Mouse (Mus musculus) liver, embryonic 12.5 days (tissue): ENCODE results near the gene Cd163. TPM values are rescaled to one million over a fixed set of nuclear protein-coding genes. Genes with fewer than 3 reads are reported as not detected.

ENCODE experiments used
- ATAC-seq: fragments of 200-750 bp; cut with Nextera tagmentation; 2 replicates; pipeline ENCODE4 v1.8.0; 2017; ENCODE audit warnings: moderate number of reproducible peaks, mild to moderate bottlenecking, moderate library complexity
- H3K27ac ChIP-seq: fragments of 300-500 bp; sonication (generic); 2 replicates; pipeline ENCODE4 v1.5.1; 2016; ENCODE audit warnings: mild to moderate bottlenecking
- H3K27me3 ChIP-seq: fragments of 300-500 bp; sonication (generic); replicated peaks from 2 replicates; pipeline ENCODE4 v1.6.1; 2016; ENCODE audit warnings: mild to moderate bottlenecking, moderate library complexity
- H3K36me3 ChIP-seq: fragments of 300-500 bp; sonication (generic); 2 replicates; pipeline ENCODE4 v1.6.1; 2016; ENCODE audit warnings: mild to moderate bottlenecking, moderate library complexity
- H3K4me1 ChIP-seq: fragments of 300-500 bp; sonication (generic); 2 replicates; pipeline ENCODE4 v1.6.1; 2016
- H3K4me2 ChIP-seq: fragments of 300-500 bp; sonication (generic); 2 replicates; pipeline ENCODE4 v1.6.1; 2016; ENCODE audit warnings: mild to moderate bottlenecking, moderate library complexity
- H3K4me3 ChIP-seq: fragments of 300-500 bp; sonication (generic); 2 replicates; pipeline ENCODE4 v1.5.1; 2016; ENCODE audit warnings: mild to moderate bottlenecking, moderate library complexity
- H3K9ac ChIP-seq: fragments of 300-500 bp; sonication (generic); 2 replicates; pipeline ENCODE4 v1.6.1; 2016; ENCODE audit warnings: mild to moderate bottlenecking, moderate library complexity
- H3K9me3 ChIP-seq: fragments of 300-500 bp; sonication (generic); replicated peaks from 2 replicates; pipeline ENCODE4 v1.6.1; 2016; ENCODE audit warnings: mild to moderate bottlenecking, moderate library complexity
- WGBS: fragments of 180-500 bp; shearing (Covaris S2); methylation state at CpG from one replicate; pipeline ENCODE4 v1.1.7; 2016; ENCODE audit not compliant: insufficient replicate concordance; 5-methylcytosine and 5-hydroxymethylcytosine counted together
- polyA plus RNA-seq: library from polyadenylated mRNA; unstranded; fragments of >200 nt; fragmentation: Nextera tagmentation; extraction: Ambion mirVana; gene quantifications from 2 replicates; pipeline ENCODE4 v1.2.1, GENCODE M21; 2016

Gene Cd163
- polyA plus RNA-seq, 1 experiment from 2014 or later = 0.05 TPM

- Histone ChIP-seq H3K27me3 (no peaks in the 10 kb centered on the region), H3K4me2 (no peak overlapping the region), H3K36me3 (no peaks in the 10 kb centered on the region), H3K9ac (no peak overlapping the region), H3K4me3 (no peak overlapping the region), H3K4me1 (peaks cover 43% of the 10 kb centered on the region), H3K9me3 (no peaks in the 10 kb centered on the region), H3K27ac (peak overlapping the region; percentile 79; the same call in 1 of the 2 replicates)
- no peak for ATAC-seq
- WGBS = 44% methylated on average over 4 of the region's 4 CpGs
These were observed 70.2 kb downstream of the Cd163 start for GRCm38 (mm10) chr6:124374683-124375082.

GRCm38 (mm10) chr6:124375435-124375884 lies 71.0 kb downstream of the Cd163 start:
- no peaks in the 10 kb centered on the region for H3K27me3 ChIP-seq
- 16% methylated on average over 11 of the region's 11 CpGs for WGBS

GRCm38 (mm10) chr6:124376311-124376710 lies 71.9 kb downstream of the Cd163 start:
- peak; percentile 61 for ATAC-seq
- no peak overlapping the region for H3K4me3 ChIP-seq
- H3K9ac ChIP-seq = no peak overlapping the region
- H3K27ac ChIP-seq = peak overlapping the region; percentile 79
- 8% methylated on average over 5 of the region's 5 CpGs for WGBS
- H3K27me3 ChIP-seq = no peaks in the 10 kb centered on the region
- no peaks in the 10 kb centered on the region for H3K9me3 ChIP-seq
- H3K4me1 ChIP-seq = peaks cover 48% of the 10 kb centered on the region
- peak overlapping the region; percentile 49 for H3K4me2 ChIP-seq
- H3K36me3 ChIP-seq = no peaks in the 10 kb centered on the region

More at GRCm38 (mm10) chr6:124375435-124375884, 71.0 kb downstream of the Cd163 start:
- peak overlapping the region; percentile 13; the same call in 1 of the 2 replicates for H3K4me3 ChIP-seq
- peak overlapping the region; percentile 49 for H3K4me2 ChIP-seq
- H3K4me1 ChIP-seq = peaks cover 46% of the 10 kb centered on the region
- peak overlapping the region; percentile 79 for H3K27ac ChIP-seq
- H3K9me3 ChIP-seq = no peaks in the 10 kb centered on the region
- 0 out of 2 replicates have a peak overlapping the region, but pooled peaks have one; percentile 12 for H3K9ac ChIP-seq
- no peaks in the 10 kb centered on the region for H3K36me3 ChIP-seq
- ATAC-seq = peak; percentile 92

- no peaks in the 10 kb centered on the region for H3K9me3 ChIP-seq
- H3K4me1 ChIP-seq = peaks cover 48% of the 10 kb centered on the region
- no peaks in the 10 kb centered on the region for H3K36me3 ChIP-seq
- H3K4me3 ChIP-seq = no peak overlapping the region
- H3K27me3 ChIP-seq = no peaks in the 10 kb centered on the region
- WGBS = 59% methylated on average over 4 of the region's 4 CpGs
- H3K9ac ChIP-seq = no peak overlapping the region
- H3K4me2 ChIP-seq = no peak overlapping the region
- no peak overlapping the region for H3K27ac ChIP-seq
- no peak for ATAC-seq
These were observed 73.2 kb downstream of the Cd163 start for GRCm38 (mm10) chr6:124377494-124378255.

- WGBS = 19% methylated on average over 10 of the region's 10 CpGs
- no peak for ATAC-seq
These were observed 74.9 kb downstream of the Cd163 start for GRCm38 (mm10) chr6:124379331-124379730.

More at GRCm38 (mm10) chr6:124379331-124379730, 74.9 kb downstream of the Cd163 start:
- Histone ChIP-seq H3K9me3 (no peaks in the 10 kb centered on the region), H3K27ac (no peak overlapping the region), H3K36me3 (no peaks in the 10 kb centered on the region), H3K4me1 (peaks cover 44% of the 10 kb centered on the region), H3K4me2 (no peak overlapping the region), H3K27me3 (no peaks in the 10 kb centered on the region), H3K9ac (no peak overlapping the region), H3K4me3 (no peak overlapping the region)

Other genes with a start within 250 kb of the Cd163 start
- not detected in 2 replicates for gene Vmn2r27, start 72.8 kb upstream of the Cd163 start, polyA plus RNA-seq
- 26.3 and 26.5 TPM in 2 replicates for gene Pex5, start 110.4 kb downstream of the Cd163 start, polyA plus RNA-seq
- gene Clstn3, start 160.1 kb downstream of the Cd163 start, polyA plus RNA-seq = 4.1 and 5.0 TPM in 2 replicates
- gene C1rl, start 188.5 kb downstream of the Cd163 start, polyA plus RNA-seq = 4.4 and 4.5 TPM in 2 replicates
- 4.5 and 4.6 TPM in 2 replicates for gene C1ra, start 207.7 kb downstream of the Cd163 start, polyA plus RNA-seq
- gene C1s1, start 237.7 kb downstream of the Cd163 start, polyA plus RNA-seq = 15.9 and 16.6 TPM in 2 replicates